Mouse (Mus musculus): Measurements from ENCODE around the gene Morf4l2.
"Not testable (repeated sequence)": the region's sequence is repeated elsewhere in the genome, so short reads cannot be mapped to it uniquely, and the experiment has no call there.

Morf4l2 gene

DNA sequence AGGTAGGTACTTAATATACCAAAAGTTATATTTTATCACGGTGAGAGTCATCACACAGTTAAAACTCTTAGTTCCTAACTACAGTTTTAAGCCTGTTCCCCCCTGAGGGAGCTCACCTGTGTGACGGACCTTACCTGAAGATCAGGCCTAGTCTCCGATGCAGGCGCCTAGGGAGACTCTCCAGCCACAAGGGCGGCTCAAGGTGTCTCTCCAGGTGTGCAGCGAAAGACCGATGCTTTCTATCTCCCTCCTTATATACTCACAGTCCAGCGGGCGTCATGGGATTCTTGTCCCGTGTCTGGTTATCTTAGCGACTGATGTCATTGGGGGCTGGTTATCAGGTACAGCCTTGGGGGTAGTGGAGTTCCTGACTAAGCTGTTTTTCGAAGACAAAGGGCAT is at the start of gene Morf4l2:
Gene Morf4l2 (minus strand): TSS at position 232 of the 400 bp plus-strand sequence.
- no peak for DNase-seq

- DNase-seq: peak; percentile 1
These were observed 46.0 kb upstream of the Morf4l2 start for GRCm38 (mm10) chrX:136789446-136789845.

GRCm38 (mm10) chrX:136780041-136780440 is 36.6 kb upstream of the Morf4l2 start, which contains the start of gene Glra4:
Gene Glra4 (minus strand): TSS chrX:136780141.
- no peak for DNase-seq

DNA sequence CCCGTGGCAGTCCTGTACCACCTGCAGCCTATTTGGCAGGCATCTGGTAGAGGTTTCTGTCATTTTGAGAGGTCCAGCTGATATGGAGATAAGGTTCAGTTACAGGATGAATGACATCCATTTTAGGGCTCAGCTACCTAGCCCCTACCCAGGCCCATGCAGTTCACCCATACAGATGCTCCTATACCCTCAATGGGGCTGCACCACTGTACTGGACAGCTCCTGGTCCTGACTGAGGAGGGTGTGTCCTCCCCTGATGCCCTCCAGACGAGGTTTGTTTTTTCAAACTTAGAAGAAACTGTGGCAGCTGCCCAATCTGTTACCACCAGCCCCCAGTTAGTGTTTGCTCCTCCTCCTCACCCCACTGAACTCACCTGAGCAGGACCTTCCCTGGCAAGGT is 35.8 kb upstream of the Morf4l2 start:
- no peak for DNase-seq

- no peak for DNase-seq
These were observed 34.6 kb upstream of the Morf4l2 start for GRCm38 (mm10) chrX:136778046-136778445.

- DNase-seq: peak; percentile 39
These were observed 29.5 kb upstream of the Morf4l2 start for GRCm38 (mm10) chrX:136773035-136773434.

DNA sequence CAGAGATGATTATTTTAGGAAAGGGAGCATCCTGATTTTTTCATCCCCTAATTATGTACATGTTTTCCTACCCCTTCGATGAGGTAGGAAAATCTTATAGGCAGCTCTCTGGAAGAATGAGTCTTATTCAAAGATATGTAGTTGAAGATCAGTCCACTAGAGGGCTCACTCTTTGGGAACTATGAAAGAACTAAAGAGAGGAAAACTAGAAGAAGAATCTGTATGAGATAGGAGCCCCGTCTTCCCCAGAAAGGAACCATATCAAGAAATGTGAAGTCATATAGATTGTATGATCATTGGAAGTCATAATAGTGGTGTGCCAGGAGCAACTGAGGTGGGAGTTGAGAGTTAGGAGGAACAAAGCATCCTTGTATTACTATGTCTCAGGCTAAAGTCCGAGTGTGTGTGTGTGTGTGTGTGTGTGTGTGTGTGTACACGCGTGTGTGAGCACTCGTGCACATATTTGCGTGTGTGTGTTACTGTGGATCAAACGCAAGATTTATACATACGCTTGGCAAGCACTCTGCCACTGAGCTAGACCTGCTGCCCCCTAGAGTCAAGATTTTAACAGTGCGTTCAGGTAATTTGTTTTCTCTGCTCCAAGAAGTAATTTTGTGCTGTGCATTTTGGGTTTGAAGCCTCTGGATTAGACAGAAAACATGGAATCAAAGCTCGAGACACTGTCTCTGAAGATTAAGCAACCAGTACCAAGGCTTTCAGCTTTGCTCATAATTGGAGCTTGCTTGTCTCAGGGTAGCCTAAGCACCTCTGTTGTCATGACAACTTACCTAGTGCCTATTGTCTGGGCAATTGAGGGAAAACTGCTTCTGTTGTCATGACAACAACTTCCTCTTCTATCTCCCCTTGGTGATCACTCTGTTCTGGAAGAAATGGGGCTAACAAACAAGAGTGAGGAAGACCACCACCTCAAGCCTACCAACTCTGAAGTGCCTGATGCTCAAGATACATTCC is 17.9 kb upstream of the Morf4l2 start:
- DNase-seq: peak; percentile 11

GRCm38 (mm10) chrX:136755464-136755863 is 12.0 kb upstream of the Morf4l2 start:
- DNase-seq: no peak

GRCm38 (mm10) chrX:136749329-136749728 is 5.8 kb upstream of the Morf4l2 start:
- no peak for DNase-seq

GRCm38 (mm10) chrX:136744663-136745062 is 1.2 kb upstream of the Morf4l2 start:
- peak; percentile 13 for DNase-seq

GRCm38 (mm10) chrX:136742661-136743103 is 808 bp downstream of the Morf4l2 start:
- peak; percentile 80 for DNase-seq

GRCm38 (mm10) chrX:136742241-136742640 is 1.2 kb downstream of the Morf4l2 start:
- no peak for DNase-seq

DNA sequence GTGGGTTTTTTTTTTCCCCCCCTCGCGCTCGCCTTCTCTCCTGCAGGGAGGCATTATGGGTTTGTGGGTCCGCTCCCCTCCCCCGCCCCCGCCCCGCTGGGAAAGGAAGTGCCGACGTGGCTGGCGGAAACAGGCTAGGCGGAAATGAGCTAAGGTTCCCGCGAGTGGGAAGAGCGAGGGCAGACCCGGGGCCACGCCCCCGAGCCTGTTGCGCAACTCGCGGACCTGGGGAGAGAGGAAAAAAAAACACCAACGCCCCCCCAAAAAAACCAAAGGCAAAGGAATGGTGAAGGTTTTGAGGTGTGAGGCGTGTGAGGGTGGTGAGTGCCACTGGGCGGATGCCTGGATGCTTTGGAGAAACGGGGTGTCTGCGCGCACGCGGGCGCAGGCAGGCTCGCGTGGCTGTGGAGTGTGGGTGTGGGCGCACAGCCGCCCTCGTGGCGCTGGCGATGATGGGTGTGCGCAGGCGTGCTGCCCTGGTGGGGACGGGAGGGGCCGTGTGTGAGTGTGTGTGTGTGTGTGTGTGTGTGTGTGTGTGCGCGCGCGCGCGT is 1.8 kb downstream of the Morf4l2 start:
- peak; percentile 88 for DNase-seq

DNA sequence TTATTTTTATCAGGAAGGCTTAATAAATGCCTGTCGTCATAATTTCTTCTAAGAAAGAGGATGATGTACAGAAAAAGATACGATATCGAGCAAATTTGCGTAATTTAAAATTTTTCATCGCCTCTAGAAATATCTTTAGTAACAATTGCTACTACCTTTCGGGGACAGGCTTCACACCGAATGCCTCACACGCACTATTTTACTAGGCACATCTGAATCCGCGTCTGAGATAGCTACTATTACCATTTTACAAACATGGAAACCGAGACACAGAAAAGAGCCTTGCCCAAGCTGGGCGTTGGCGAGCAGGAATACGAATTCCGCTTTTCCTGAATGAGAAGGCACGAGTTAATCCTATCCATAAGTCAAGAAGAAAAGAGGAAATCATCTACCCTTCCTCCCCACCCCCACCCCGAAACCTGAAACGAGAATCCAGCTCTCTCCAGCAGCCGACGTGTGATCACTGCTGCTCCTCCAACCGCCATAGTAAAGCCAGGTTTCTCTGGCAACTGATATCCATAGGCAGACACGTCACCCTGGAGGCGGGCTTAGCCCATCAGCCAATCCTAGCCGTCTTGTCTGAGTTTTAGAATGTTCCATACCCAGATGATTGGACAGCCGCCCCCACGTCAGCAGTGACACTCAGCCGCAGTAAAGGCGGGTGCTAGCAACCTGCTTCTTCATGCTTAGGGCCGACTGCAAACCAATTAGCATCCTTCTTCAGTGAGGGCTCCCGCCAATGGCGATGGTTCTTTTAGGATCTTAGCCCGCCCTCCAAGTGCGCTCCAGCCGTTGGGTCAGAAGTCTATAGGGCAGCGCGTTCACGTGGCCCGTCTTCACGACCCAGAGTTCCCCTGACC is 2.5 kb downstream of the Morf4l2 start:
- DNase-seq: peak; percentile 95

DNA sequence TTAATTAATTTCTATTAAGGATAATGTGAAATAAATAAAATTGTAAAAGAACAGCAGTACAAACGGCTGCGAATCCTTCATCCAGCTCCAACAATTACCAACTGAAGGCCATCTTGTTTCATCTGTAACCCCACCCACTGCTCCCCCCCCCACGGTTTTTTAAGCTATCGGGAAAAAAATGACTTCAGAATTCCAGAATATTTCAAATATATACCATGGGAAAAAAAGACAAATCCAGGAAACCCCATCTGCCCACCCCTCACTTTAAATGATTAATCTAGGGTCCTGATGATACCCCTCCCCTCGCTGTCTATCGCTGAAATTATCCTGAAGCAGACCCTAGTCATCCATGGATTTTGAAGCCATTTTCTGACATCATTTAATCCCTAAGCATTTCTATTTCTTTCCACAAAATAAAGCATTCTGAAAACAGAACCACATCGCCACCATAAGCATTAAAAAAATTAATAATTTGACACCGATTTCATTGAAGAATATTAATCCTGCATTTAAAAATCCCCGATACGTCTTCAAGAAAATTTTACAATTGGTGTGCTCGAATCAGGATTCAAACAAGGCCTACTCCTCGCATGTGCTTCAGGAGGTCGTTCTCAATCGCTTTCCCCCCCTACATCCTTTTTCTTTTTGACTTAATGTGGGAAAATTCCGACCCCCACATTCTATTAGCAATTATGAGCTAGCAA is 3.3 kb downstream of the Morf4l2 start:
- DNase-seq: no peak

DNA sequence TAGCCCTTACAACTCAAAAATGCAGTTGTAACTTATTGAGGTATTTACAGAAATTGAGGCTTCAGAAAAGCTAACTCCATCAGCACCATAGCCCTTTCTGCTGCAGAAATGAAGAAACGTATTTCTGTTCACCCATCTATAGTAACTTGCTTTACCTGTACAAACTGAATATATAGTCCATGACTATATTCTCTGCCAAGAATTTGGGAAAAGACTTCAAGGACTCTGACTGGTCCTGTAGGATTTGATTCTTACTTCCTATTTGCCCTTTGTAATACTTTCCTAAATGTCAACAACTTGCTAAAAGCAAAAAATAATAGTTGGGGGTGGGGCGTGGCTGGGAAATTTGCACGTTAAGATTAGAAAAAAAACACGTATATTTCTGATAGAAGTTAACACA is 11.5 kb downstream of the Morf4l2 start:
- DNase-seq: no peak

GRCm38 (mm10) chrX:136714742-136715474 is 28.6 kb downstream of the Morf4l2 start:
- DNase-seq: not testable (repeated sequence)

GRCm38 (mm10) chrX:136708782-136709181 is 34.7 kb downstream of the Morf4l2 start:
- DNase-seq: peak; percentile 2

GRCm38 (mm10) chrX:136708168-136708681 is 35.3 kb downstream of the Morf4l2 start:
- DNase-seq: peak; percentile 64

GRCm38 (mm10) chrX:136707446-136708167 is 35.9 kb downstream of the Morf4l2 start, which contains the start of gene Tceal1:
Gene Tceal1 (plus strand): TSS chrX:136707982.
- DNase-seq: peak; percentile 80

DNA sequence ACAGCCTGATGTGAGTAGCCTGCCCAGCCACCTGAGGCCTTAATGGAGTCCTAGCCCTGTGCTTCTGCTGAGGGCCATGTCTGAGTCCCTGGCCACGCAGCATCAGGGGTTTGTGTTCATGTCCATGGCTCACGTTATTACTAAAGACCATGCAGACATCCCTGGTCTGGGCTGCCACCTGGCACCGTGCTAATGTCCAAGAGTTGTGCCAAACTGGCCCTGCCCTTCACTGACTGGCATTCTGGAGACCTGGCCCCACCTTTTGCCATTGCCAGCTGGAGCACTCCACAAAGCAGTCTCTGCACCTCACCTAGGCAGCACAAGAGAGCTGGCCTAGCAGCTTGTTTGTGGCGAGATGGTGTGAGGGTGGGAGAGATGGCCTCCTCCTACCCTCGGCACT is 50.3 kb downstream of the Morf4l2 start:
- DNase-seq: no peak
